Mouse (Mus musculus) G1E (cell line): Measurements from ENCODE around the gene Pkdcc.

Source experiments
- CTCF ChIP-seq: IDR thresholded peaks from 2 replicates; pipeline ENCODE4 v1.5.1; 2012; ENCODE audit warnings: low read depth, low read length, inconsistent platforms, mixed read lengths
- TAL1 ChIP-seq: conservative IDR thresholded peaks from 2 replicates; pipeline ENCODE4 v1.6.1; 2012; ENCODE audit warnings: low read depth, low read length, inconsistent platforms, mixed read lengths

DNA sequence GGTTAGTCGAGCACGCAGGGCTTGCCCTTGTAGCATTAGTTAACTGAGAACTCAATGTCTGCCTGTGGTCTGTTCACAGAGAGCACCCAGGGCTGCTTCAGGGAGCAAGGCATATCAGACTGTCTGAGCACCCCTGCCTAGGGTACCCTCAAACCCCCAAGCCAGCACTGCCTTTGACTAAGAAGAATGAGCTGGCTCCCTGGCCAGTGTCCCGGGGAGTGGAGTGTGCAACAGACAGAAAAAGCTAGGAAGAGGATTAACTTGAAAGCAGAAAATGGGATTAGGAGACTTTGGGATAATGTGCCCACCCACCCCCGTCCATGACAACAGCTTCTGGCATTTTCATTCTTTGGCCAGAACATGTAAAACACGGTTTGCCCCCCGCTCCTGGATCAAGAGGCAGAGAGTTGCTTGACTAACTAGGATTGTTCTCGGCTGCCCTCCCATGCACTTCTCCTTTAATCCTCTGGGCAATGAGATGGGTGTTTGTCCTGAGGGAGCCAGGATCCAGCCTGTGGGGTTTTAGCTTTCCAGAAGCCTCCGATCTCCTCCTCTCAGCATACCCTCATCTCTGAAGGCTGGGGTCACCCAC, 11.4 kb downstream of the Pkdcc start:
- TF ChIP-seq CTCF (no peak), TAL1 (no peak)
